Mouse (Mus musculus): Measurements from ENCODE around the gene Omt2b. TPM values are rescaled to one million over a fixed set of nuclear protein-coding genes. Genes with fewer than 3 reads are reported as not detected.
A peak's percentile ranks its signal among the peaks of the same experiment; 100 is the strongest.

The Omt2b gene
- polyA plus RNA-seq, 1 experiment from 2014 or later = not detected

DNA sequence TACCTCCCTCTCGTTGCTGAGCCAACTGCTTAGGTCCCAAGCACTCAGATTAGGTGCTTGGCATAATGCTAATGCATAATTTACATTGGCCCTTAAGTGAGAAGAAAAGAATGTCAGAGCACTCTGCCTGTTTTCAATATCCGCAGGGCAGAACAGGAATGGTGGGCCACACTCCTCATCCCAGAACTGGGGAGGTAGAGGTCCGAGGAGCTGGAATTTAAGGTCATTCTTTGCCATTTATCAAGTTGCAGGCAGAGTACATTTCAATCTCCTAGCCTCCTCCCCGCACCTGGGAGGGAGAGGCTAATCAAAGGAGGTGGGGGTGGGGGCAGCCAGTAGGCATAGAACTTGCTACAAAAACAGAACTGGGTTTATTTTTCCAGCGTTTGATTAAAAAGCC lies 47.0 kb downstream of the Omt2b start:
- no peak for ATAC-seq (ENCODE audit: low FRiP score)
- H3K9ac ChIP-seq = no peak overlapping the region
- no peak overlapping the region for H3K4me2 ChIP-seq
- H3K36me3 ChIP-seq = no peaks in the 10 kb centered on the region
- peaks cover under 1% of the 10 kb centered on the region; the same call in 1 of the 2 replicates for H3K27me3 ChIP-seq
- H3K9me3 ChIP-seq = no peaks in the 10 kb centered on the region
- peaks cover 14% of the 10 kb centered on the region for H3K4me1 ChIP-seq (replicated peaks)
- H3K4me3 ChIP-seq = no peak overlapping the region
- 65% methylated on average over 5 of the region's 5 CpGs for WGBS
- H3K27ac ChIP-seq = no peak overlapping the region

DNA sequence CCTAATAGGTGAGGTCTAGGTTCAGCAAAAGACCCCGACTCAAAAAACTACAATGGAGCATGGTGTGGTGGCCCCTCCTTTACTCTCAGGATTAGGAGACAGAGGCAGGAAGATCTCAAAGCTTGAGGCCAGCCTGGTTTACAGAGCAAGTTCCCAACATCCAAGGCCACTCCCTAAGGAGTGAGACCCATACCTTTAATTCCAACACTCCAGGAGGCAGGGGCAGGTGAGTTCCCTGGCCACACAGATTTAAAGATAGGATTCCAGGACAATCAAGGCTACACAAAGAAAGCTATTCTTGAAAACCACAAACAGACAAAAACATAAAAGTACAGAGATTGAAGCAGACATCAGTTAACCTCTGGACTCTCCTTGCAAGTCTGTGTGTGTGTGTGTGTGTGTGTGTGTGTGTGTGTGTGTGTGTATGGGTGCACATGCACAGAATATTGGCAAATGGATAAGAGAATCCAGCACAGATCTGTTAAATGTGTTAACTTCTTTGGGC lies 47.5 kb downstream of the Omt2b start:
- Histone ChIP-seq H3K9ac (no peak overlapping the region), H3K4me3 (no peak overlapping the region), H3K27ac (no peak overlapping the region), H3K4me2 (no peak overlapping the region), H3K27me3 (peaks cover 3% of the 10 kb centered on the region; the same call in 1 of the 2 replicates), H3K36me3 (no peaks in the 10 kb centered on the region), H3K4me1 (replicated peaks) (peaks cover 14% of the 10 kb centered on the region), H3K9me3 (no peaks in the 10 kb centered on the region)
- WGBS = 89% methylated on average over 1 of the region's 1 CpGs
- ATAC-seq (ENCODE audit: low FRiP score) = no peak

DNA sequence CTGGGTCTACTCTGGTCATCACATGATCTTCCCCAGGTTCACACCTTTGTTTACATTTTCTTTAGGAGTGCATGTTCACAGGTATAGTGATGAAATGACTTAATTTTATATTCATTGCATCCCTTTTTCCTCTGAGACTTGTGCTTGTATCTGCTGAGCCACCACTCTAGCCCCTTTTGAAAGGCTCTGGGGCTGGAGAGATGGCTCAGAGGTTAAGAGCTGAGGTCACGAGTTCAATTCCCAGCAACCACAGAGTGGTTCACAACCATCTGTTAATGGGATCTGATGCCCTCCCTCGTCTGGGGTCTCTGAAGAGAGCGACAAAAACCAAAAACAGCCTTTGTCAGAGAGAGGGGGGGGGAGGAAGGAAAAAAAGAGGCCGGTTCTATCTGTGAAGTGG lies 48.1 kb downstream of the Omt2b start:
- WGBS = 84% methylated on average over 4 of the region's 4 CpGs
- no peak for ATAC-seq (ENCODE audit: low FRiP score)
- H3K36me3 ChIP-seq = no peaks in the 10 kb centered on the region

DNA sequence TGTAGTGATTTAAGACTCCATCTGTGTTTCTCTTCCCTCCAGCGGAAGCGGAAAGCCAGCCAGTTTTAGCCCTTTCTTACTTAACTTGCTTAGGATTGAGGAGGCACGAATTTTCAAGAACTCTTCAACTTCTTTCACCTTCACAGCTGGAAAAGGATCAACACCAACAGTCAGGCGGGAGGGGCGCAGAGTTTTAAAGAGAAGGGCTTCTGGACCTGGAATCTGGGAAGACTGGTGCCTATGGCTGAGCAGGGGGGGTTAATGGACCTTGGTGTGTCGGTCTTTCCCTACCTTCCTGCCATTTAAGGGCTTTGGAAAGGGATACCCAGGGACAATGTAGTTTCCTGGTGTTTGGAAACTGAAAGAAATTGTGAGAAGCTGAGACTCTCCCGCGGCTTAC lies 50.2 kb downstream of the Omt2b start:
- H3K4me1 ChIP-seq (replicated peaks) = peaks cover 14% of the 10 kb centered on the region
- H3K4me2 ChIP-seq = peak overlapping the region; percentile 68
- H3K27ac ChIP-seq = no peak overlapping the region
- H3K4me3 ChIP-seq = peak overlapping the region; percentile 41
- 34% methylated on average over 8 of the region's 8 CpGs for WGBS
- ATAC-seq (ENCODE audit: low FRiP score) = no peak
- peak overlapping the region; percentile 67; the same call in 1 of the 2 replicates for H3K9ac ChIP-seq
- peaks cover 3% of the 10 kb centered on the region; the same call in 1 of the 2 replicates for H3K27me3 ChIP-seq
- H3K36me3 ChIP-seq = no peaks in the 10 kb centered on the region
- H3K9me3 ChIP-seq = no peaks in the 10 kb centered on the region

More for the DNA sequence above, 48.1 kb downstream of the Omt2b start:
- Histone ChIP-seq H3K4me2 (no peak overlapping the region), H3K9me3 (no peaks in the 10 kb centered on the region), H3K4me1 (replicated peaks) (peaks cover 14% of the 10 kb centered on the region), H3K27me3 (peaks cover 3% of the 10 kb centered on the region; the same call in 1 of the 2 replicates), H3K4me3 (no peak overlapping the region), H3K27ac (no peak overlapping the region), H3K9ac (no peak overlapping the region)

DNA sequence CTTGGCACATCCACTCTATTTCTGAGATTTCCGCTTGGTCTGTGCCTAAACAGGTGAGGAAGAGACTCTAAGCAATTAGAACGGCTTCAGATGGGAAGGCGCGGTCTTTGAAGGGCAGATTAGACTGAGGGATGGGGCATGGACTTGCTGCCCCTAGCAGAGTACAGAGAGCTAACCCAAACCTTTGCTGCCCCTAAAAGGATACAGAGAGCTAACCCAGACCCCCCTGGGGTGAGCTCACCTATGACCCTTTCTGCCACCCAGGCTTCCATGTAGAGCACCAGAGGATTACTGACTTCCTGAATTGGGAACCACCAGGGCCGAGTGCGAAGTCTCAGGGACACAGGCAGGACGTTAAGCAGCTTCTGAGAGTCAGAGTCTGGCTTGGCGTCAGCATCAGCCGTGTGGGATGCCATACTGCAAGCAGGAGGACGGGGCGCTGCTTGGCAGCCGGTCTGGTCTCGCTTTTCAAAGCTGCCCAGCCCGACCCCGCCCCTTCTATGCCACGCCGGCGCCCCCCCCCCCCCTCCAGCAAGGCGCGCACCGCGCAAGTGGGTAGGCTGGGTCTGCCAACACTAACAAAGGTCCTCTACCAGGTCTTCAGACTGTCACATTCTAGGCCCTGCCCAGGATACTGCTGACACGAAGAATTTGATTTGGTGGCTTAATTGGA lies 50.9 kb downstream of the Omt2b start, which contains the start of gene Ooep:
TSS of gene Ooep (minus strand) at position 613 of the 673 bp plus-strand sequence.
- H3K4me1 ChIP-seq (replicated peaks) = peaks cover 14% of the 10 kb centered on the region
- 6% methylated on average over 21 of the region's 23 CpGs for WGBS
- no peak within 1 kb of the TSS; the same call in 1 of the 2 replicates for H3K27ac ChIP-seq

More for the DNA sequence above, 50.9 kb downstream of the Omt2b start, which contains the start of gene Ooep:
- peak within 1 kb of the TSS; percentile 68 for H3K4me2 ChIP-seq
- peak within 1 kb of the TSS; percentile 67 for H3K9ac ChIP-seq
- ATAC-seq (ENCODE audit: low FRiP score) = peak; percentile 95
- H3K9me3 ChIP-seq = no peaks in the 10 kb centered on the region
- H3K27me3 ChIP-seq = peaks cover 3% of the 10 kb centered on the region; the same call in 1 of the 2 replicates
- no peaks in the 10 kb centered on the region for H3K36me3 ChIP-seq
- H3K4me3 ChIP-seq = peak within 1 kb of the TSS; percentile 41

Other genes with a start within 250 kb of the Omt2b start
- gene Fbxo9, start 218.5 kb upstream of the Omt2b start, polyA plus RNA-seq (2015; fragmentation: Nextera tagmentation; extraction: Ambion mirVana) = 52.7 and 53.7 TPM in 2 replicates
- 37.1 and 41.6 TPM in 2 replicates for gene Ick, start 218.4 kb upstream of the Omt2b start, polyA plus RNA-seq (2015; fragmentation: Nextera tagmentation; extraction: Ambion mirVana)
- gene Gsta4, start 144.8 kb upstream of the Omt2b start, polyA plus RNA-seq (2015; fragmentation: Nextera tagmentation; extraction: Ambion mirVana) = 27.5 and 34.4 TPM in 2 replicates
- not detected in 2 replicates for gene Gsta1, start 96.9 kb upstream of the Omt2b start, polyA plus RNA-seq (2015; fragmentation: Nextera tagmentation; extraction: Ambion mirVana)
- gene Gm3776, start 70.5 kb upstream of the Omt2b start, polyA plus RNA-seq (2015; fragmentation: Nextera tagmentation; extraction: Ambion mirVana) = not detected in 2 replicates
- gene Gm10639, start 37.7 kb upstream of the Omt2b start, polyA plus RNA-seq (2015; fragmentation: Nextera tagmentation; extraction: Ambion mirVana) = not detected in 2 replicates
- not detected in 2 replicates for gene Omt2a, start 12.8 kb upstream of the Omt2b start, polyA plus RNA-seq (2015; fragmentation: Nextera tagmentation; extraction: Ambion mirVana)
- not detected in 2 replicates for gene Gsta2, start 28.2 kb downstream of the Omt2b start, polyA plus RNA-seq (2015; fragmentation: Nextera tagmentation; extraction: Ambion mirVana)
- 2.4 and 3.1 TPM in 2 replicates for gene Dppa5a, start 40.6 kb downstream of the Omt2b start, polyA plus RNA-seq (2015; fragmentation: Nextera tagmentation; extraction: Ambion mirVana)
- gene Ooep, start 51.1 kb downstream of the Omt2b start, polyA plus RNA-seq (2015; fragmentation: Nextera tagmentation; extraction: Ambion mirVana) = 5.5 and 7.9 TPM in 2 replicates
- gene Ddx43, start 68.2 kb downstream of the Omt2b start, polyA plus RNA-seq (2015; fragmentation: Nextera tagmentation; extraction: Ambion mirVana) = 0.28 and 0.31 TPM in 2 replicates
- 0.71 and 0.74 TPM in 2 replicates for gene Cgas, start 115.6 kb downstream of the Omt2b start, polyA plus RNA-seq (2015; fragmentation: Nextera tagmentation; extraction: Ambion mirVana)
- 27.3 and 28.8 TPM in 2 replicates for gene Mto1, start 120.6 kb downstream of the Omt2b start, polyA plus RNA-seq (2015; fragmentation: Nextera tagmentation; extraction: Ambion mirVana)
- gene Gm17324, start 121.2 kb downstream of the Omt2b start, polyA plus RNA-seq (2015; fragmentation: Nextera tagmentation; extraction: Ambion mirVana) = 0.99 and 1.3 TPM in 2 replicates
- 3,538 and 3,562 TPM in 2 replicates for gene Eef1a1, start 161.6 kb downstream of the Omt2b start, polyA plus RNA-seq (2015; fragmentation: Nextera tagmentation; extraction: Ambion mirVana)